Mouse (Mus musculus) E14TG2a.4 (cell line): ENCODE results near the gene Cacna1d.

Experiments
- CTCF ChIP-seq: conservative IDR thresholded peaks from 2 replicates; pipeline ENCODE4 v1.5.1; 2014; ENCODE audit warnings: low read length
- POU5F1 ChIP-seq: IDR thresholded peaks from 2 replicates; pipeline ENCODE4 v1.6.1; 2014; ENCODE audit warnings: low read length, borderline replicate concordance

DNA sequence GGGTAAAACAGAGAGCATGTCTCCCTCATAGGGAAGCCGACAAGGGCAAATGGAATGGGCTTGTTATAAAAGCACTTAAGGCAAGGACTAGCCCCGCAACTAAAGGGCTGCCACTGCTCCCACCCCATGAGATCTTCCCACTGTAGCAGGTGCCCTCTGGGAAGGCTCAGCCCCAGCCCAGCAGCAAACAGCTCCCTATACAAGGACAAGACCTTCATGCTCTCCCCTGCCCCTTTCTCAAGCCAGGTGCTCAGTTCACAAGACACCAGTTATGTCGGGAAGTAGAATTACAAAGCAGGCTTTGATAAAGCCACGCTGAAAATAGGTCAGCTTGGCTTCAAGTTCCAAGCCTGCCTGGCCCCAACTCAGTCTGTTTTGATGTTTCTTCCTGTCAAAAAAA lies 233.6 kb downstream of the Cacna1d start:
- TF ChIP-seq CTCF: no peak
- TF ChIP-seq POU5F1: no peak
